Mouse (Mus musculus) embryonic fibroblast, embryonic 13.5 days (primary cell): ENCODE measurements around the gene Exoc8.

Experiments used
- CTCF ChIP-seq: IDR thresholded peaks from 2 replicates; pipeline ENCODE4 v1.5.1; 2011; ENCODE audit warnings: mild to moderate bottlenecking, control low read depth, low read length, moderate library complexity, borderline replicate concordance; ENCODE audit not compliant: insufficient read depth
- POLR2A ChIP-seq: IDR thresholded peaks from 2 replicates; pipeline ENCODE4 v1.6.1; 2011; ENCODE audit warnings: low read depth, mild to moderate bottlenecking, control low read depth, low read length, moderate library complexity

- TF ChIP-seq POLR2A (no peak), CTCF (no peak)
Measured at GRCm38 (mm10) chr8:124872081-124872480, 25.4 kb downstream of the Exoc8 start.
